Mouse (Mus musculus) embryonic facial prominence, embryonic 15.5 days (tissue): ENCODE data around the gene 3110040N11Rik. TPM values are rescaled to one million over a fixed set of nuclear protein-coding genes. Genes with fewer than 3 reads are reported as not detected.
A peak's percentile ranks its signal among the peaks of the same experiment; 100 is the strongest.
"Not testable (repeated sequence)": the region's sequence is repeated elsewhere in the genome, so short reads cannot be mapped to it uniquely, and the experiment has no call there.

Experiments used
- ATAC-seq: fragments of 200-750 bp; cut with Nextera tagmentation; 2 replicates; pipeline ENCODE4 v1.8.0; 2017; ENCODE audit warnings: low read depth, moderate TSS enrichment; ENCODE audit not compliant: insufficient number of reproducible peaks, low FRiP score, low TSS enrichment
- H3K27ac ChIP-seq: fragments of 300-500 bp; sonication (generic); replicated peaks from 2 replicates; pipeline ENCODE4 v1.5.1; 2015; ENCODE audit warnings: mild to moderate bottlenecking, inconsistent platforms
- H3K27me3 ChIP-seq: fragments of 300-500 bp; sonication (generic); 2 replicates; pipeline ENCODE4 v1.6.1; 2015; ENCODE audit warnings: inconsistent platforms
- H3K36me3 ChIP-seq: fragments of 300-500 bp; sonication (generic); 2 replicates; pipeline ENCODE4 v1.6.1; 2015; ENCODE audit warnings: mild to moderate bottlenecking, inconsistent platforms
- H3K4me1 ChIP-seq: fragments of 300-500 bp; sonication (generic); 2 replicates; pipeline ENCODE4 v1.6.1; 2015; ENCODE audit warnings: inconsistent platforms
- H3K4me2 ChIP-seq: fragments of 300-500 bp; sonication (generic); replicated peaks from 2 replicates; pipeline ENCODE4 v1.6.1; 2015; ENCODE audit warnings: mild to moderate bottlenecking, inconsistent platforms
- H3K4me3 ChIP-seq: fragments of 300-500 bp; sonication (generic); replicated peaks from 2 replicates; pipeline ENCODE4 v1.5.1; 2015; ENCODE audit warnings: mild to moderate bottlenecking, inconsistent platforms
- H3K9ac ChIP-seq: fragments of 300-500 bp; sonication (generic); 2 replicates; pipeline ENCODE4 v1.6.1; 2015; ENCODE audit warnings: inconsistent platforms
- H3K9me3 ChIP-seq: fragments of 300-500 bp; sonication (generic); replicated peaks from 2 replicates; pipeline ENCODE4 v1.6.1; 2016; ENCODE audit warnings: inconsistent platforms
- WGBS: fragments of 180-500 bp; shearing (Covaris S2); methylation state at CpG from one replicate; pipeline ENCODE4 v1.1.7; 2015; 5-methylcytosine and 5-hydroxymethylcytosine counted together
- polyA plus RNA-seq: library from polyadenylated mRNA; unstranded; fragments of >200 nt; fragmentation: Nextera tagmentation; extraction: Ambion mirVana; gene quantifications from 2 replicates; pipeline ENCODE4 v1.2.1, GENCODE M21; 2015

3110040N11Rik gene
- 57.7 and 59.7 TPM in 2 replicates for polyA plus RNA-seq

- peak; percentile 91 for ATAC-seq
- Histone ChIP-seq H3K4me3 (peak within 1 kb of the TSS; percentile 69), H3K9ac (peak within 1 kb of the TSS; percentile 80), H3K4me1 (peaks cover 10% of the 10 kb centered on the region), H3K9me3 (no peaks in the 10 kb centered on the region), H3K4me2 (peak within 1 kb of the TSS; percentile 82), H3K27me3 (no peaks in the 10 kb centered on the region), H3K27ac (peak within 1 kb of the TSS; percentile 99), H3K36me3 (peaks cover 18% of the 10 kb centered on the region)
- WGBS, result under 1% methylated on average over 38 of the region's 38 CpGs
These were observed at the start of gene 3110040N11Rik for GRCm38 (mm10) chr7:81789095-81789757. Gene 3110040N11Rik (minus strand): TSS chr7:81789478.

GRCm38 (mm10) chr7:81837771-81838170, 48.5 kb upstream of the 3110040N11Rik start:
- not testable (repeated sequence) for H3K9me3 ChIP-seq, H3K27ac ChIP-seq, H3K27me3 ChIP-seq, H3K9ac ChIP-seq, H3K36me3 ChIP-seq, H3K4me3 ChIP-seq, H3K4me1 ChIP-seq, ATAC-seq, H3K4me2 ChIP-seq
- WGBS, result 75% methylated on average over 5 of the region's 5 CpGs

- Histone ChIP-seq H3K9ac (no peak overlapping the region), H3K36me3 (no peaks in the 10 kb centered on the region), H3K9me3 (no peaks in the 10 kb centered on the region), H3K4me3 (no peak overlapping the region), H3K27me3 (no peaks in the 10 kb centered on the region), H3K4me2 (no peak overlapping the region), H3K4me1 (no peaks in the 10 kb centered on the region), H3K27ac (no peak overlapping the region)
- WGBS, result 60% methylated on average over 5 of the region's 5 CpGs
- ATAC-seq, result no peak
These were observed 46.2 kb upstream of the 3110040N11Rik start for GRCm38 (mm10) chr7:81835430-81835829.

DNA sequence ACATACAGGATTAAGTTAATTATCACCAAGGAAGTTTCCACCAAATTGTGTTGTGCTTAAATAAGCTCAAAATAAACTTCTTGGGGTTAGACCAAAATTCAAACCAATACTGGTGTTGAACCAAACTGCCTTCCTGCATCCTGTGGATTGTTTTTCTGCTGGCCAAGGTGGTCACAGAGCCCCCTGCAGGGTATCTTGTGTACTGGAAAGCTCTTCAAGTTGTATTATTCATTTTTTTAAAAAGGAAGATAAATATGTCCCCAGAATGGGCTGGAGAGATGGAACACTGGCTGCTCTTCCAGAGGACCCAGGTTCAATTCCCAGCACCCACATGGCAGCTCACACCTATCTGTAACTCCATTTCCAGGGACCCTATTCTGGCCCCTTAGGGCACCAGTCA, 45.6 kb upstream of the 3110040N11Rik start:
- no peak for ATAC-seq
- H3K4me3 ChIP-seq, result no peak overlapping the region
- H3K9ac ChIP-seq, result no peak overlapping the region
- no peak overlapping the region for H3K4me2 ChIP-seq
- no peak overlapping the region for H3K27ac ChIP-seq
- no peaks in the 10 kb centered on the region for H3K9me3 ChIP-seq
- H3K4me1 ChIP-seq, result peaks cover 2% of the 10 kb centered on the region; the same call in 1 of the 2 replicates
- no peaks in the 10 kb centered on the region for H3K27me3 ChIP-seq
- no peaks in the 10 kb centered on the region for H3K36me3 ChIP-seq

DNA sequence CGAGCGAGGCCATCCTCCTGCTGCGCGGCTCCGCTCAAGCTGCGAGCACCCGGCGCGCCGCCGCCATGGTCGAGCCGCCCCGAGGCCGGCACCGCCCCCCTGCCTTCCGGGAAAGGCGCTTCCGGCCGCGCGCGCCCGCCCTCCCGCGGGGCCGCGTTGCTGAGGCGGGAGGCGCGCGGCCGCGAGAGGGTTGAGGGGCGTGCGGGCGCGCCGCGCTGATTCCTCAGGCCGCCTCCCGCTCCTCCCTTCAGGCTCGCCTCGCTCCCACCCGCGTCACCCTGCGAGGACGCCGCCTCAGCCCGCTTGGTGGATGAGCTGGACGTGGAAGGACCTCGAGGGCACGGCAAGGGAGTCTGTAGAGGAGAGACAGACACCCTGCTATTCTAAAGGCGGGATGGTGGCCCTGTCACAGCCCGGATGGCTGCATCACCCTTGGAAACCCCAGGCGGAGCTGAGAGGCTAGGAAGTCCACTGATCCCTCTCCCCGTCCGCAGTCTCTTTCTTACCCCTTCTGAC, 40.2 kb upstream of the 3110040N11Rik start, which contains the start of gene Btbd1:
TSS of gene Btbd1 (minus strand) at position 53 of the 516 bp plus-strand sequence.
- Histone ChIP-seq H3K4me2 (peak within 1 kb of the TSS; percentile 73), H3K36me3 (no peaks in the 10 kb centered on the region), H3K4me1 (peaks cover 35% of the 10 kb centered on the region), H3K9ac (peak within 1 kb of the TSS; percentile 73), H3K27ac (peak within 1 kb of the TSS; percentile 94), H3K4me3 (peak within 1 kb of the TSS; percentile 79), H3K9me3 (no peaks in the 10 kb centered on the region), H3K27me3 (no peaks in the 10 kb centered on the region)
- WGBS, result under 1% methylated on average over 46 of the region's 58 CpGs
- ATAC-seq, result peak; percentile 91

- H3K27me3 ChIP-seq, result no peaks in the 10 kb centered on the region
- peak overlapping the region; percentile 79 for H3K4me3 ChIP-seq
- H3K27ac ChIP-seq, result peak overlapping the region; percentile 94
- H3K4me1 ChIP-seq, result peaks cover 35% of the 10 kb centered on the region
- peak overlapping the region; percentile 73 for H3K9ac ChIP-seq
- peak overlapping the region; percentile 73 for H3K4me2 ChIP-seq
- no peaks in the 10 kb centered on the region for H3K9me3 ChIP-seq
- H3K36me3 ChIP-seq, result no peaks in the 10 kb centered on the region
- WGBS, result under 1% methylated on average over 86 of the region's 91 CpGs
- peak; percentile 75 for ATAC-seq
These were observed 39.6 kb upstream of the 3110040N11Rik start for GRCm38 (mm10) chr7:81828681-81829378.

DNA sequence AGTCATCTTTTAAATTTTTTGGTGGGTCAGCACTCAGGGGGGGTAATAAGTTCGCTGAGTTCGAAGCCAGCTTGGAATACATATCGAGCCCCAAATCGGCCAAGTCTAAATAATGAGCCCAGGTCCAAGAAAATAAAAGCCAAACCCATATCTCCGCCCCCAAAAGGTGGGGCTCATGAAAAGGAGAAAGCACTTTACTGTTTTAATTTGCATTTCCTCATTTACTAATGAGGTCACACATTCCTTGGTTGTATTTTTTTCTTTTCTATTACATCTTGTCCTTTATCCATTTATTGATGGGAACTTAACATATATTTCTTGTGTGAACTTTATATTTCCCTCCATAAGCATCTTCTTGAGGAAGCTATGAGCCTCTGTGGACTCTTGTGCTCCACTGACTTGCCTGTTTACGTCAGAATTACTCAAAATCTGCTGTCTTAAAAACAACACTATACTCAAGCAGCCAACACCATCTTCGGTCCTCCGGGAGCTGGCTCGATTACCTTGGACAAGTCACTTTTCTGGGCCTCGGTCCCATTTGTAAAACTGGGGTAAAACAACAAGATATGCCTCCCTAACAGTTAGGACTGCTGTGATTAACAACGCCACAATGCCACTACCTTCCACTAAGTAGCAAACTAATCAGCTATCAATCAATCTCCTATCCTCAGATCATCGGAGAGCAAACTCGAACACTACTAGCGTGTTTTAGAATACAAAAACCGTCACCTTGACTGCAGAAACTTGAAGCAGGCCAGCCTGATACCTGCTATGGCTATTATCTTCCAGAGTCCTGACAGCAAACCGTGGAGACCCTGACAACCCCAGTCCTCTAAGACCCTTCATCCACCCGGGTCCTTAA, 38.8 kb upstream of the 3110040N11Rik start:
- Histone ChIP-seq H3K4me1 (peaks cover 35% of the 10 kb centered on the region), H3K9ac (peak overlapping the region; percentile 73), H3K9me3 (no peaks in the 10 kb centered on the region), H3K27me3 (no peaks in the 10 kb centered on the region), H3K27ac (peak overlapping the region; percentile 94), H3K4me2 (peak overlapping the region; percentile 73), H3K4me3 (peak overlapping the region; percentile 79), H3K36me3 (no peaks in the 10 kb centered on the region)
- WGBS, result 24% methylated on average over 17 of the region's 17 CpGs
- no peak for ATAC-seq

DNA sequence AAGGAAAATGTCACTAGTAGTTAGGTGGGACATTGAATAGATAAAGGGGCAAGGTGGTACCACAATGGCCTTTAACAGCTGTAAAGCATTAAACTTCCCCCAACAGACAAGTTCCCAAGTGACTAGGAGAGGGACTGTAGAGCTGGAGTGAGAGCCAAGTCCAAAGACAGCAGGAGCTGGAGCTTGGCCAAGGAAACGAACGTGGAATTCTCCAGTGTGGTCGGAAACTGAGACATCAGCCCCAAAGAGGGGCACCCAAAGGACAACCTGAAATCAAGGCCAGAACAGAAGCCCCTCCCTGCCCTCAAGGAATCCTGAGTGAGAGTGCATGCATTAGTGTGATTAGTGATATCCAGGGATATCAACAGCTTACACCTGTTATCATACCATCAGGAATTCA, 36.1 kb upstream of the 3110040N11Rik start:
- 9% methylated on average over 3 of the region's 3 CpGs for WGBS
- H3K4me2 ChIP-seq, result no peak overlapping the region; the same call in 1 of the 2 replicates

DNA sequence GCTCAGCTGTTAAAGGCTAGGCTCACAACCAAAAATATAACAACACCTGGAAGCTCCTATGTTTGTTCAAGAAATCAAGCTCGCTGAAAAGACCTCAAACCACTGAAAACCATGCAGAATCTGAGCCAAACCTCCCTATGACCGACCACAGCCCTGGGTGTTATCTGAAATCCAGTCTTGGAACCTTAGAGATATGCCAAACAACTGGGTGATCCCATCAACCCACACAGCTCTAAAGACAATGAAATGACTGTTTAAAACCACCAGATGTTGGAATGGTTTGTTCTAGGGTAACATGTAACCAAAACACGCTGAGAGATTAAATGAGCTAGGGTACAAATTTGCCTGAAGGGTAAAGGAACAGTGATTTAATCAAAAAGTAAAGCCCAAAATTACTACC, 35.6 kb upstream of the 3110040N11Rik start:
- ATAC-seq, result no peak
- H3K9me3 ChIP-seq, result no peaks in the 10 kb centered on the region
- H3K4me3 ChIP-seq, result no peak overlapping the region
- no peak overlapping the region for H3K9ac ChIP-seq
- no peaks in the 10 kb centered on the region for H3K36me3 ChIP-seq
- peaks cover 34% of the 10 kb centered on the region for H3K4me1 ChIP-seq
- H3K27me3 ChIP-seq, result no peaks in the 10 kb centered on the region
- 41% methylated on average over 3 of the region's 3 CpGs for WGBS
- H3K4me2 ChIP-seq, result no peak overlapping the region
- no peak overlapping the region for H3K27ac ChIP-seq

More for the DNA sequence above, 36.1 kb upstream of the 3110040N11Rik start:
- Histone ChIP-seq H3K4me1 (peaks cover 35% of the 10 kb centered on the region), H3K27ac (0 out of 2 replicates have a peak overlapping the region, but pooled peaks have one; percentile 19), H3K4me3 (no peak overlapping the region), H3K9me3 (no peaks in the 10 kb centered on the region), H3K36me3 (no peaks in the 10 kb centered on the region), H3K9ac (no peak overlapping the region), H3K27me3 (no peaks in the 10 kb centered on the region)
- no peak for ATAC-seq

- no peak for ATAC-seq
- Histone ChIP-seq H3K9ac (no peak overlapping the region), H3K27ac (no peak overlapping the region), H3K4me3 (no peak overlapping the region), H3K36me3 (peaks cover 11% of the 10 kb centered on the region; the same call in 1 of the 2 replicates), H3K4me2 (no peak overlapping the region), H3K27me3 (no peaks in the 10 kb centered on the region), H3K9me3 (no peaks in the 10 kb centered on the region), H3K4me1 (no peaks in the 10 kb centered on the region)
- WGBS, result 85% methylated on average over 5 of the region's 5 CpGs
These were observed 16.8 kb upstream of the 3110040N11Rik start for GRCm38 (mm10) chr7:81806067-81806466.
